Mouse (Mus musculus) hindbrain, embryonic 15.5 days (tissue): ENCODE data around the gene Dapp1. TPM values are rescaled to one million over a fixed set of nuclear protein-coding genes. Genes with fewer than 3 reads are reported as not detected.

Experiments used
- ATAC-seq: fragments of 200-750 bp; cut with Nextera tagmentation; 2 replicates; pipeline ENCODE4 v1.8.0; 2017; ENCODE audit warnings: low read depth, moderate number of reproducible peaks, moderate TSS enrichment; ENCODE audit not compliant: low FRiP score
- H3K27ac ChIP-seq: fragments of 300-500 bp; sonication (generic); replicated peaks from 2 replicates; pipeline ENCODE4 v1.5.1; 2015; ENCODE audit warnings: mild to moderate bottlenecking, inconsistent platforms
- H3K27me3 ChIP-seq: fragments of 300-500 bp; sonication (generic); 2 replicates; pipeline ENCODE4 v1.6.1; 2015; ENCODE audit warnings: control low read depth, inconsistent platforms
- H3K36me3 ChIP-seq: fragments of 300-500 bp; sonication (generic); 2 replicates; pipeline ENCODE4 v1.6.1; 2015; ENCODE audit warnings: control low read depth, inconsistent platforms
- H3K4me1 ChIP-seq: fragments of 300-500 bp; sonication (generic); replicated peaks from 2 replicates; pipeline ENCODE4 v1.6.1; 2015; ENCODE audit warnings: control low read depth, inconsistent platforms
- H3K4me2 ChIP-seq: fragments of 300-500 bp; sonication (generic); 2 replicates; pipeline ENCODE4 v1.6.1; 2015; ENCODE audit warnings: moderate library complexity, mild to moderate bottlenecking, inconsistent platforms
- H3K4me3 ChIP-seq: fragments of 300-500 bp; sonication (generic); 2 replicates; pipeline ENCODE4 v1.5.1; 2015; ENCODE audit warnings: mild to moderate bottlenecking, inconsistent platforms
- H3K9ac ChIP-seq: fragments of 300-500 bp; sonication (generic); 2 replicates; pipeline ENCODE4 v1.6.1; 2015; ENCODE audit warnings: inconsistent platforms
- H3K9me3 ChIP-seq: fragments of 300-500 bp; sonication (generic); 2 replicates; pipeline ENCODE4 v1.6.1; 2016; ENCODE audit warnings: control low read depth, inconsistent platforms
- WGBS: fragments of 180-500 bp; shearing (Covaris S2); methylation state at CpG from one replicate; pipeline ENCODE4 v1.1.7; 2015; 5-methylcytosine and 5-hydroxymethylcytosine counted together
- polyA plus RNA-seq: library from polyadenylated mRNA; unstranded; fragments of >200 nt; fragmentation: Nextera tagmentation; extraction: Ambion mirVana; gene quantifications from 2 replicates; pipeline ENCODE4 v1.2.1, GENCODE M21; 2015

The Dapp1 gene
- polyA plus RNA-seq, 1 experiment from 2014 or later, result 1.7 TPM

GRCm38 (mm10) chr3:138002545-138002944, 21.2 kb upstream of the Dapp1 start:
- WGBS, result 89% methylated on average over 6 of the region's 6 CpGs
- Histone ChIP-seq H3K4me1 (no peaks in the 10 kb centered on the region), H3K4me2 (no peak overlapping the region), H3K9ac (no peak overlapping the region), H3K36me3 (no peaks in the 10 kb centered on the region), H3K27ac (no peak overlapping the region), H3K4me3 (no peak overlapping the region), H3K27me3 (no peaks in the 10 kb centered on the region), H3K9me3 (no peaks in the 10 kb centered on the region)
- ATAC-seq, result no peak

- no peak overlapping the region for H3K9ac ChIP-seq
- H3K4me2 ChIP-seq, result no peak overlapping the region
- no peak for ATAC-seq
- WGBS, result 75% methylated on average over 4 of the region's 4 CpGs
- no peak overlapping the region for H3K27ac ChIP-seq
- no peaks in the 10 kb centered on the region for H3K27me3 ChIP-seq
- H3K9me3 ChIP-seq, result no peaks in the 10 kb centered on the region
- H3K4me1 ChIP-seq, result no peaks in the 10 kb centered on the region
- no peak overlapping the region for H3K4me3 ChIP-seq
- H3K36me3 ChIP-seq, result no peaks in the 10 kb centered on the region
Measured at GRCm38 (mm10) chr3:138001865-138002264, 20.5 kb upstream of the Dapp1 start.

- Histone ChIP-seq H3K27me3 (no peaks in the 10 kb centered on the region), H3K4me3 (no peak overlapping the region), H3K36me3 (no peaks in the 10 kb centered on the region), H3K4me2 (no peak overlapping the region), H3K4me1 (no peaks in the 10 kb centered on the region), H3K9me3 (no peaks in the 10 kb centered on the region), H3K9ac (no peak overlapping the region), H3K27ac (no peak overlapping the region)
- no peak for ATAC-seq
- WGBS, result 67% methylated on average over 4 of the region's 4 CpGs
Measured at GRCm38 (mm10) chr3:138000724-138001069, 19.4 kb upstream of the Dapp1 start.

- Histone ChIP-seq H3K27ac (no peak overlapping the region), H3K4me3 (no peak overlapping the region), H3K27me3 (no peaks in the 10 kb centered on the region), H3K9ac (no peak overlapping the region), H3K4me1 (no peaks in the 10 kb centered on the region), H3K4me2 (no peak overlapping the region), H3K36me3 (no peaks in the 10 kb centered on the region), H3K9me3 (no peaks in the 10 kb centered on the region)
- no peak for ATAC-seq
- 93% methylated on average over 8 of the region's 8 CpGs for WGBS
Measured at GRCm38 (mm10) chr3:138000062-138000723, 18.8 kb upstream of the Dapp1 start.

GRCm38 (mm10) chr3:137999224-137999790, 18.0 kb upstream of the Dapp1 start:
- H3K9ac ChIP-seq, result no peak overlapping the region
- no peak overlapping the region for H3K4me3 ChIP-seq
- ATAC-seq, result no peak
- no peak overlapping the region for H3K4me2 ChIP-seq
- H3K9me3 ChIP-seq, result no peaks in the 10 kb centered on the region
- no peaks in the 10 kb centered on the region for H3K36me3 ChIP-seq
- H3K4me1 ChIP-seq, result no peaks in the 10 kb centered on the region
- H3K27me3 ChIP-seq, result no peaks in the 10 kb centered on the region
- WGBS, result 58% methylated on average over 9 of the region's 9 CpGs
- no peak overlapping the region for H3K27ac ChIP-seq

GRCm38 (mm10) chr3:137998491-137999223, 17.3 kb upstream of the Dapp1 start:
- Histone ChIP-seq H3K9ac (no peak overlapping the region), H3K4me2 (no peak overlapping the region), H3K4me3 (no peak overlapping the region), H3K36me3 (no peaks in the 10 kb centered on the region), H3K27ac (no peak overlapping the region), H3K4me1 (no peaks in the 10 kb centered on the region), H3K27me3 (no peaks in the 10 kb centered on the region), H3K9me3 (no peaks in the 10 kb centered on the region)
- WGBS, result 66% methylated on average over 14 of the region's 14 CpGs
- no peak for ATAC-seq

- WGBS, result 69% methylated on average over 7 of the region's 7 CpGs
- Histone ChIP-seq H3K9ac (no peak overlapping the region), H3K4me1 (no peaks in the 10 kb centered on the region), H3K4me3 (no peak overlapping the region), H3K27me3 (no peaks in the 10 kb centered on the region), H3K4me2 (no peak overlapping the region), H3K27ac (no peak overlapping the region), H3K9me3 (no peaks in the 10 kb centered on the region), H3K36me3 (no peaks in the 10 kb centered on the region)
- ATAC-seq, result no peak
Measured at GRCm38 (mm10) chr3:137995486-137995885, 14.1 kb upstream of the Dapp1 start.

GRCm38 (mm10) chr3:137994196-137994595, 12.9 kb upstream of the Dapp1 start:
- no peaks in the 10 kb centered on the region for H3K4me1 ChIP-seq
- ATAC-seq, result no peak
- no peak overlapping the region for H3K4me2 ChIP-seq
- no peak overlapping the region for H3K4me3 ChIP-seq
- no peaks in the 10 kb centered on the region for H3K27me3 ChIP-seq
- H3K36me3 ChIP-seq, result no peaks in the 10 kb centered on the region
- H3K9ac ChIP-seq, result no peak overlapping the region
- H3K9me3 ChIP-seq, result no peaks in the 10 kb centered on the region
- no peak overlapping the region for H3K27ac ChIP-seq
- 70% methylated on average over 2 of the region's 2 CpGs for WGBS

- 81% methylated on average over 5 of the region's 5 CpGs for WGBS
Measured at GRCm38 (mm10) chr3:137992366-137992765, 11.0 kb upstream of the Dapp1 start.

GRCm38 (mm10) chr3:137991183-137991582, 9.8 kb upstream of the Dapp1 start:
- H3K27me3 ChIP-seq, result no peaks in the 10 kb centered on the region
- no peaks in the 10 kb centered on the region for H3K36me3 ChIP-seq
- H3K4me3 ChIP-seq, result no peak overlapping the region
- no peak overlapping the region for H3K4me2 ChIP-seq
- H3K4me1 ChIP-seq, result no peaks in the 10 kb centered on the region
- no peak overlapping the region for H3K27ac ChIP-seq
- no peak for ATAC-seq
- 17% methylated on average over 11 of the region's 11 CpGs for WGBS
- no peaks in the 10 kb centered on the region for H3K9me3 ChIP-seq
- H3K9ac ChIP-seq, result no peak overlapping the region

More at GRCm38 (mm10) chr3:137992366-137992765, 11.0 kb upstream of the Dapp1 start:
- H3K27ac ChIP-seq, result no peak overlapping the region
- no peaks in the 10 kb centered on the region for H3K9me3 ChIP-seq
- H3K27me3 ChIP-seq, result no peaks in the 10 kb centered on the region
- H3K4me1 ChIP-seq, result no peaks in the 10 kb centered on the region
- H3K9ac ChIP-seq, result no peak overlapping the region
- H3K4me3 ChIP-seq, result no peak overlapping the region
- H3K36me3 ChIP-seq, result no peaks in the 10 kb centered on the region
- H3K4me2 ChIP-seq, result no peak overlapping the region
- no peak for ATAC-seq

- Histone ChIP-seq H3K27me3 (no peaks in the 10 kb centered on the region), H3K9ac (no peak overlapping the region), H3K4me2 (no peak overlapping the region), H3K4me3 (no peak overlapping the region), H3K36me3 (no peaks in the 10 kb centered on the region), H3K27ac (no peak overlapping the region), H3K9me3 (no peaks in the 10 kb centered on the region), H3K4me1 (no peaks in the 10 kb centered on the region)
- no peak for ATAC-seq
- 94% methylated on average over 9 of the region's 9 CpGs for WGBS
Measured at GRCm38 (mm10) chr3:137989405-137989804, 8.1 kb upstream of the Dapp1 start.
